ENCODE assay signal across 23 mouse cellular contexts in the genomic region with DNA sequence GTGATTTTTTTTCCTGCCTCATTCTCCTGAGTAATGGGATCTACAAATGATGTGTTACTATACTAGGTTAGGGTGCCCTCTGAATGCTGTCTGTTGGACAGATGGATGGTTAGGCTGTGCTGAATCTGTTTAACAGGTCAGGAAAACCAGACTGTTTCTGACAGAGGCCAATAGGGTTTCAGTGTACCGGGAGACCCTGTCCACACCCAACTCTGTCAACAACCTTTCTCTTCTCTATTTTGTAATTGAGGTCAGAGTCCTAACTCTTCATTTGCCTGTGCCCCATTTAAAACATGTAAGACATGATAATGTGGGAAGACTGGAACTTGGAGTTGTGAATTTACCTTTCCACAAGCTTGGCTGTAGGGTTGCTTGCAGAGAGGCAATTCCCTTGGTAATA. TPM values are rescaled to one million over a fixed set of nuclear protein-coding genes. Genes with fewer than 3 reads are reported as not detected.
DNase-seq lines count a peak whose midpoint lies in the region; ATAC-seq and TF ChIP-seq lines count a peak whose summit lies in the region.
"Had no signal": no experiment of that assay in that cellular context is flagged by ENCODE, and none has a peak within 500 bp of the region (broad histone marks: within the 10 kb centered on the region; RNA-seq: fewer than 3 reads in every experiment).

No protein-coding gene starts in this region.

- H3K36me3 ChIP-seq in liver, adult 2 months (ENCODE audit: control insufficient read depth, insufficient read depth, low read length): peaks cover 3% of the 10 kb centered on the region; the same call in 1 of the 2 replicates
- H3K36me3 ChIP-seq in midbrain, embryonic 16.5 days (ENCODE audit: control insufficient read depth, insufficient read depth, low read length): no peaks in the 10 kb centered on the region
- H3K36me3 ChIP-seq in midbrain, postnatal 0 days (ENCODE audit: insufficient read depth, low read length): peaks cover 2% of the 10 kb centered on the region
- no peaks in the 10 kb centered on the region for H3K36me3 ChIP-seq in liver, embryonic 13.5 days
- H3K36me3 ChIP-seq in liver, postnatal 0 days (replicated peaks; ENCODE audit: insufficient read depth, low read length): no peaks in the 10 kb centered on the region
- H3K36me3 ChIP-seq: forebrain, embryonic 12.5 days had no signal

- TF ChIP-seq EP300 in liver, postnatal 0 days (IDR thresholded peaks at IDR 0.05; ENCODE audit: low read depth): peak; percentile 70

- 10% methylated on average over 1 of the region's 1 CpGs for WGBS in liver, adult 2 months
- 89% methylated on average over 1 of the region's 1 CpGs for WGBS in midbrain, embryonic 16.5 days
- WGBS in midbrain, postnatal 0 days: 84% methylated on average over 1 of the region's 1 CpGs
- 53% methylated on average over 1 of the region's 1 CpGs for whole genome bisulfite sequencing in liver, embryonic 13.5 days (ENCODE audit: insufficient replicate concordance)
- 53% methylated on average over 1 of the region's 1 CpGs for WGBS in liver, postnatal 0 days (ENCODE audit: insufficient replicate concordance)

- H3K9ac ChIP-seq in liver, adult 2 months (ENCODE audit: low read depth, low read length): no peak overlapping the region
- H3K9ac ChIP-seq in midbrain, embryonic 16.5 days (ENCODE audit: low read depth, low read length): no peak overlapping the region
- H3K9ac ChIP-seq in midbrain, postnatal 0 days (replicated peaks; ENCODE audit: low read length, poor library complexity, severe bottlenecking): no peak overlapping the region
- no peak overlapping the region for H3K9ac ChIP-seq in liver, embryonic 13.5 days
- H3K9ac ChIP-seq in liver, postnatal 0 days (replicated peaks): no peak overlapping the region
- H3K9ac ChIP-seq: embryonic facial prominence, embryonic 13.5 days; forebrain, embryonic 12.5 days; forebrain, postnatal 0 days; heart, embryonic 15.5 days; hindbrain, embryonic 14.5 days had no signal

- H3K4me3 ChIP-seq in liver, adult 2 months (ENCODE audit: insufficient read depth, low read depth, low read length): no peak overlapping the region
- H3K4me3 ChIP-seq in midbrain, embryonic 16.5 days (ENCODE audit: low read depth, low read length): no peak overlapping the region
- H3K4me3 ChIP-seq in midbrain, postnatal 0 days (ENCODE audit: low read depth, low read length): no peak overlapping the region
- H3K4me3 ChIP-seq in liver, embryonic 13.5 days (replicated peaks): no peak overlapping the region
- H3K4me3 ChIP-seq in liver, postnatal 0 days (ENCODE audit: low read depth, low read length): no peak overlapping the region
- H3K4me3 ChIP-seq: embryonic facial prominence, embryonic 13.5 days; forebrain, embryonic 12.5 days; heart, adult 2 months; heart, embryonic 15.5 days; hindbrain, embryonic 10.5 days had no signal

- DNase-seq in liver, adult 2 months (ENCODE audit: extremely low read depth, low read depth, low spot score): peak; percentile 95
- DNase-seq in liver: no peak
- DNase-seq in midbrain, postnatal 0 days (ENCODE audit: low spot score): no peak
- DNase-seq in liver, embryonic 13.5 days: no peak
- no peak for DNase-seq in liver, postnatal 0 days
- DNase-seq in gastrocnemius, postnatal 14 days: no peak
- no peak for DNase-seq in right cerebral cortex, postnatal 4 days
- DNase-seq: adrenal gland, postnatal 14 days; cerebellum, adult 11-12 months; cerebellum, postnatal 36 days; forebrain, postnatal 0 days; heart, adult 2 months; heart, postnatal 14 days had no signal

- H3K79me2 ChIP-seq in liver, adult 2 months (ENCODE audit: control insufficient read depth, insufficient read depth, low read length): peaks cover 11% of the 10 kb centered on the region; the same call in 1 of the 2 replicates

- no peak overlapping the region for H3K4me2 ChIP-seq in midbrain, embryonic 16.5 days (ENCODE audit: low read length)
- H3K4me2 ChIP-seq in midbrain, postnatal 0 days (ENCODE audit: low read depth, low read length, poor library complexity, severe bottlenecking): no peak overlapping the region
- H3K4me2 ChIP-seq in liver, embryonic 13.5 days: no peak overlapping the region
- H3K4me2 ChIP-seq in liver, postnatal 0 days (ENCODE audit: low read depth, low read length): no peak overlapping the region
- H3K4me2 ChIP-seq: embryonic facial prominence, embryonic 13.5 days; forebrain, embryonic 12.5 days; heart, embryonic 11.5 days; heart, embryonic 15.5 days; hindbrain, embryonic 14.5 days had no signal

- peak overlapping the region; percentile 97 for H3K27ac ChIP-seq in liver, adult 2 months (replicated peaks; ENCODE audit: insufficient read depth, low read depth, low read length)
- peak overlapping the region; percentile 84; the same call in 1 of the 2 replicates for H3K27ac ChIP-seq in midbrain, embryonic 16.5 days (ENCODE audit: low read length)
- H3K27ac ChIP-seq in midbrain, postnatal 0 days (ENCODE audit: low read depth, low read length): no peak overlapping the region
- H3K27ac ChIP-seq in liver, embryonic 13.5 days: no peak overlapping the region
- peak overlapping the region; percentile 89 for H3K27ac ChIP-seq in liver, postnatal 0 days (ENCODE audit: low read depth)
- H3K27ac ChIP-seq: embryonic facial prominence, embryonic 13.5 days; heart, adult 2 months; heart, embryonic 15.5 days had no signal

- TF ChIP-seq CTCF in liver, adult 2 months (IDR thresholded peaks at IDR 0.05; ENCODE audit: low read depth, low read length): no peak
- no peak for TF ChIP-seq CTCF in midbrain, postnatal 0 days (IDR thresholded peaks at IDR 0.05)
- TF ChIP-seq CTCF in liver, postnatal 0 days (IDR thresholded peaks at IDR 0.05; ENCODE audit: low read depth): no peak

- no peaks in the 10 kb centered on the region for H3K27me3 ChIP-seq in liver, adult 2 months (ENCODE audit: control insufficient read depth, insufficient read depth, low read length)
- H3K27me3 ChIP-seq in midbrain, embryonic 16.5 days (ENCODE audit: control insufficient read depth, insufficient read depth, low read depth, low read length): no peaks in the 10 kb centered on the region
- H3K27me3 ChIP-seq in midbrain, postnatal 0 days (ENCODE audit: insufficient read depth, low read length): no peaks in the 10 kb centered on the region
- peaks cover 40% of the 10 kb centered on the region for H3K27me3 ChIP-seq in liver, embryonic 13.5 days
- H3K27me3 ChIP-seq in liver, postnatal 0 days (ENCODE audit: insufficient read depth, low read length): 0 out of 2 replicates have a peak, but pooled peaks cover 6% of the 10 kb centered on the region
- H3K27me3 ChIP-seq: CH12.LX; embryonic facial prominence, embryonic 13.5 days; heart, embryonic 15.5 days; Patski had no signal

- H3K9me3 ChIP-seq in midbrain, embryonic 16.5 days (replicated peaks; ENCODE audit: control insufficient read depth, low read length, poor library complexity, severe bottlenecking): no peaks in the 10 kb centered on the region
- no peaks in the 10 kb centered on the region for H3K9me3 ChIP-seq in midbrain, postnatal 0 days (ENCODE audit: low read length)
- no peaks in the 10 kb centered on the region for H3K9me3 ChIP-seq in liver, embryonic 13.5 days (replicated peaks)
- no peaks in the 10 kb centered on the region for H3K9me3 ChIP-seq in liver, postnatal 0 days (ENCODE audit: low read length)
- H3K9me3 ChIP-seq: embryonic facial prominence, embryonic 13.5 days; forebrain, embryonic 12.5 days; heart, embryonic 15.5 days; hindbrain, embryonic 10.5 days had no signal

- no peak for ATAC-seq in midbrain, embryonic 16.5 days
- no peak for ATAC-seq in midbrain, postnatal 0 days (ENCODE audit: low FRiP score)
- ATAC-seq in liver, embryonic 13.5 days (ENCODE audit: low read depth): peak; percentile 16; the same call in 1 of the 2 replicates
- peak; percentile 66 for ATAC-seq in liver, postnatal 0 days
- ATAC-seq: activated CD4-positive, CD25-positive, alpha-beta regulatory T cell, adult 4 months; forebrain, postnatal 0 days; Patski had no signal

- intact Hi-C loops in gastrocnemius, postnatal 14 days (cut with DNase I; ENCODE audit: low total_unique reads): no loop called here

- TF ChIP-seq POLR2A in liver, adult 2 months (IDR thresholded peaks at IDR 0.05; ENCODE audit: extremely low read depth, insufficient read depth, low read length): no peak

- peaks cover 50% of the 10 kb centered on the region for H3K4me1 ChIP-seq in liver, adult 2 months (ENCODE audit: control insufficient read depth, insufficient read depth, low read length)
- H3K4me1 ChIP-seq in midbrain, embryonic 16.5 days (ENCODE audit: control insufficient read depth, insufficient read depth, low read length): peaks cover 40% of the 10 kb centered on the region
- peaks cover 19% of the 10 kb centered on the region for H3K4me1 ChIP-seq in midbrain, postnatal 0 days (ENCODE audit: insufficient read depth, low read length)
- H3K4me1 ChIP-seq in liver, embryonic 13.5 days (replicated peaks): peaks cover 49% of the 10 kb centered on the region
- H3K4me1 ChIP-seq in liver, postnatal 0 days (ENCODE audit: insufficient read depth): peaks cover 50% of the 10 kb centered on the region

RNA-seq across cellular contexts. Expression of gene Prkar2a, which starts 0.9 kb away (rescaled TPM):
- 20.0 and 26.2 TPM in 2 replicates for total RNA-seq in liver, adult 2 months (2014; rRNA removed)
- polyA plus RNA-seq in liver, adult 2 months (2012; rRNA removed): 23.4 and 28.8 TPM in 2 replicates
- polyA plus RNA-seq in midbrain, embryonic 16.5 days (2015; fragmentation: Nextera tagmentation; extraction: Ambion mirVana): 57.3 and 69.1 TPM in 2 replicates
- total RNA-seq in midbrain, postnatal 0 days (2014; rRNA removed): 107 and 137 TPM in 2 replicates
- 44.8 and 49.7 TPM in 2 replicates for polyA plus RNA-seq in midbrain, postnatal 0 days (2015; fragmentation: Nextera tagmentation; extraction: Ambion mirVana)
- polyA plus RNA-seq in liver, embryonic 13.5 days (2015; fragmentation: Nextera tagmentation; extraction: Ambion mirVana): 9.5 and 10.6 TPM in 2 replicates
- polyA plus RNA-seq in liver, postnatal 0 days (2015; fragmentation: Nextera tagmentation; extraction: Ambion mirVana): 8.2 and 9.7 TPM in 2 replicates
- total RNA-seq in gastrocnemius, postnatal 14 days (2021): 100 to 1,000 TPM in 1 of 2 experiments, 10 to 100 TPM in 1; 92.4 to 112 TPM

RNA-seq across cellular contexts. Expression of gene Slc25a20, which starts 28.1 kb away (rescaled TPM):
- total RNA-seq in liver, adult 2 months (2014; rRNA removed): 96.4 and 118 TPM in 2 replicates
- 52.5 and 70.6 TPM in 2 replicates for polyA plus RNA-seq in liver, adult 2 months (2012; rRNA removed)
- 44.9 and 45.2 TPM in 2 replicates for polyA plus RNA-seq in midbrain, embryonic 16.5 days (2015; fragmentation: Nextera tagmentation; extraction: Ambion mirVana)
- 32.5 and 50.8 TPM in 2 replicates for total RNA-seq in midbrain, postnatal 0 days (2014; rRNA removed)
- polyA plus RNA-seq in midbrain, postnatal 0 days (2015; fragmentation: Nextera tagmentation; extraction: Ambion mirVana): 44.4 and 45.4 TPM in 2 replicates
- polyA plus RNA-seq in liver, embryonic 13.5 days (2015; fragmentation: Nextera tagmentation; extraction: Ambion mirVana): 25.6 and 26.5 TPM in 2 replicates
- 104 and 114 TPM in 2 replicates for polyA plus RNA-seq in liver, postnatal 0 days (2015; fragmentation: Nextera tagmentation; extraction: Ambion mirVana)
- total RNA-seq in gastrocnemius, postnatal 14 days (2021): 10 to 100 TPM; 59.0 to 84.8 TPM

RNA-seq across cellular contexts. Expression of gene Arih2, which starts 40.8 kb away (rescaled TPM):
- 34.0 and 37.1 TPM in 2 replicates for total RNA-seq in liver, adult 2 months (2014; rRNA removed)
- 25.5 and 26.8 TPM in 2 replicates for polyA plus RNA-seq in liver, adult 2 months (2012; rRNA removed)
- 48.8 and 50.4 TPM in 2 replicates for polyA plus RNA-seq in midbrain, embryonic 16.5 days (2015; fragmentation: Nextera tagmentation; extraction: Ambion mirVana)
- total RNA-seq in midbrain, postnatal 0 days (2014; rRNA removed): 43.1 and 61.9 TPM in 2 replicates
- 36.7 and 37.3 TPM in 2 replicates for polyA plus RNA-seq in midbrain, postnatal 0 days (2015; fragmentation: Nextera tagmentation; extraction: Ambion mirVana)
- 28.6 and 35.1 TPM in 2 replicates for polyA plus RNA-seq in liver, embryonic 13.5 days (2015; fragmentation: Nextera tagmentation; extraction: Ambion mirVana)
- 16.3 and 19.8 TPM in 2 replicates for polyA plus RNA-seq in liver, postnatal 0 days (2015; fragmentation: Nextera tagmentation; extraction: Ambion mirVana)
- total RNA-seq in gastrocnemius, postnatal 14 days (2021): 10 to 100 TPM; 49.0 to 53.4 TPM

Comparison
In these comparisons a context has a peak if more than half of its experiments do, and no peak if none do; other contexts are left out.
1. H3K27ac ChIP-seq: peak in liver, adult 2 months (single experiment), midbrain, embryonic 16.5 days (single experiment) and liver, postnatal 0 days (single experiment); none in midbrain, postnatal 0 days (single experiment) and liver, embryonic 13.5 days (single experiment).
2. ATAC-seq: peak in liver, embryonic 13.5 days (single experiment) and liver, postnatal 0 days (single experiment); none in midbrain, embryonic 16.5 days (single experiment) and midbrain, postnatal 0 days (single experiment).